Mouse (Mus musculus): ENCODE measurements at regions not wholly inside any gene's neighbourhood (a gene's known extent, or its start where the extent isn't known, plus 50 kb on each side); places are given as distances from the start of the nearest gene placed in this dataset.

DNA sequence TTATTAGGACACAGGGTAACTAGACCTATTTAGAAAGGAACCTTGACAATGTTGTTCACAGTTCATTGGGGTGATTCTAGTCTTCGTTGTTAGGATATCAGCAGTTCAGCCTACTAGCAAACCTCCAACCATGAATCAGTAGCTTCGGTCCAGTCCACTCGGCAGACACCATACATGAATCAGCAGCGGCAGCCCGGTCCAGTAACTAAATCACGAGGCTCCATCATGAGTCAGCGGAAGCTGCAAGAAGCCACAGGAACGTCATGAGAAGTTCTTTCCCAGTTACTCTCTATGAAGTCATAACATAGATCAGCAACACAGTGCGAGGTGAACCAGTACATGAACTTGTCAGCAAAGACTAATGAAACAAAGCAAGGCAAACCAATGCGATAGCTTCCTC, 68.4 kb upstream of the Armc2 start:
- H3K4me1 ChIP-seq (replicated peaks; ENCODE audit: control insufficient read depth, insufficient read depth) = peaks cover 9% of the 10 kb centered on the region
- WGBS = 89% methylated on average over 10 of the region's 10 CpGs
- ATAC-seq (ENCODE audit: low FRiP score, low TSS enrichment) (no peak), DNase-seq (ENCODE audit: low spot score) (no peak)
- H3K4me3 ChIP-seq (ENCODE audit: low read depth, low read length) = no peak overlapping the region
- H3K9me3 ChIP-seq (ENCODE audit: control insufficient read depth, low read length) = no peaks in the 10 kb centered on the region
- TF ChIP-seq EP300 (optimal IDR thresholded peaks at IDR 0.05) (no peak), CTCF (IDR thresholded peaks at IDR 0.05; ENCODE audit: low read depth) (no peak)
- no peaks in the 10 kb centered on the region for H3K27me3 ChIP-seq (ENCODE audit: control insufficient read depth, insufficient read depth, low read length)
- no peak overlapping the region for H3K4me2 ChIP-seq (replicated peaks; ENCODE audit: low read depth)
- H3K9ac ChIP-seq (ENCODE audit: low read length) = no peak overlapping the region
- no peak overlapping the region for H3K27ac ChIP-seq (replicated peaks)
- no peaks in the 10 kb centered on the region for H3K36me3 ChIP-seq (ENCODE audit: control insufficient read depth, insufficient read depth, low read length)

DNA sequence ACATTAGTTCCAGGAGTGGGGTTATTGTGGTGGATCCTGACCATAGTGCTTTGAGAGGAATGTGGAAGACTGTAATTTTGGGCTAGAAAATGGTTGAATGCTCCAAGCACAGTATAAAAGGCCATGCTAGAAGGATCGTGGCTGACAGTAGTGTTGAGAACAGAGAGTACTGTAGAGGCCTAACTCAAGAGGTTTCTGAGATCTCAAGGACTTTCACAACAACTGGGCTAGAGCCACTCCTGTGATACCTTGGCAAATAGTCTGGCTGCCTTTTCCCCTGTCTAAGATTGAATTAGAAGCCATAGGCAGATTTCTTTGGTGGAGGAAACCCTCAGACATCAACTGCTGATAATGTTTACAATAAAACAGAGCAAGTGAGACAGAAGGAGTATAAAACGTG, 67.1 kb upstream of the Armc2 start:
- Histone ChIP-seq H3K4me1 (replicated peaks; ENCODE audit: control insufficient read depth, insufficient read depth) (peaks cover 9% of the 10 kb centered on the region), H3K9me3 (ENCODE audit: control insufficient read depth, low read length) (no peaks in the 10 kb centered on the region), H3K9ac (ENCODE audit: low read length) (no peak overlapping the region), H3K4me2 (replicated peaks; ENCODE audit: low read depth) (no peak overlapping the region), H3K4me3 (ENCODE audit: low read depth, low read length) (no peak overlapping the region), H3K36me3 (ENCODE audit: control insufficient read depth, insufficient read depth, low read length) (no peaks in the 10 kb centered on the region), H3K27ac (replicated peaks) (no peak overlapping the region), H3K27me3 (ENCODE audit: control insufficient read depth, insufficient read depth, low read length) (no peaks in the 10 kb centered on the region)
- ATAC-seq (ENCODE audit: low FRiP score, low TSS enrichment) (no peak), DNase-seq (ENCODE audit: low spot score) (no peak)
- TF ChIP-seq EP300 (optimal IDR thresholded peaks at IDR 0.05) = no peak
- no peak for TF ChIP-seq CTCF (IDR thresholded peaks at IDR 0.05; ENCODE audit: low read depth)
- WGBS = 70% methylated on average over 2 of the region's 2 CpGs

GRCm38 (mm10) chr10:42082227-42082840, 64.1 kb upstream of the Armc2 start:
- H3K4me3 ChIP-seq (ENCODE audit: low read depth, low read length) = no peak overlapping the region
- H3K36me3 ChIP-seq (ENCODE audit: control insufficient read depth, insufficient read depth, low read length) = no peaks in the 10 kb centered on the region
- ATAC-seq (ENCODE audit: low FRiP score, low TSS enrichment) (peak; percentile 88), DNase-seq (ENCODE audit: low spot score) (peak; percentile 69)
- H3K9ac ChIP-seq (ENCODE audit: low read length) = no peak overlapping the region
- no peaks in the 10 kb centered on the region for H3K9me3 ChIP-seq (ENCODE audit: control insufficient read depth, low read length)
- 0 out of 2 replicates have a peak overlapping the region, but pooled peaks have one; percentile 3 for H3K27ac ChIP-seq (replicated peaks)
- no peaks in the 10 kb centered on the region for H3K4me1 ChIP-seq (replicated peaks; ENCODE audit: control insufficient read depth, insufficient read depth)
- H3K4me2 ChIP-seq (replicated peaks; ENCODE audit: low read depth) = no peak overlapping the region
- WGBS = 23% methylated on average over 7 of the region's 7 CpGs
- TF ChIP-seq EP300 (optimal IDR thresholded peaks at IDR 0.05) = no peak
- H3K27me3 ChIP-seq (ENCODE audit: control insufficient read depth, insufficient read depth, low read length) = no peaks in the 10 kb centered on the region

DNA sequence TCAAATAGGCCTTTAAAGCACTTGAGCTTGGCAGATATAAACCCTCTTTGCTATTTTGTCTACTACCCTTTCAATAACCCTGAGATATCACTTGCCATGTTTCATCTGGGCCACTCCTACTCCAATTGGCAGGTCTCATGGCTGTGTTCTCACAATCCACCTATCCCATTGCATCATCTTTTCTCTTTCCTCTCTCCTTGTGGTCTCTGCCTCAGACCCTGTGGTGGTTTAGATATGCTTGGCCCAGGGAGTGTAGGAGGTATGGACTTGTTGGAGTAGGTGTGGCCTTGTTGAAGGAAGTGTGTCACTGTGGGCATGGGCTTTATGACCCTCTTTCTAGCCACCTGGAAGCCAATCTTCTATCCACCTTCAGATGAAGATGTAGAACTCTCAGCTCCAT, 61.5 kb upstream of the Armc2 start:
- H3K9me3 ChIP-seq (ENCODE audit: control insufficient read depth, low read length) = no peaks in the 10 kb centered on the region
- H3K4me1 ChIP-seq (replicated peaks; ENCODE audit: control insufficient read depth, insufficient read depth) = no peaks in the 10 kb centered on the region
- no peak overlapping the region for H3K4me3 ChIP-seq (ENCODE audit: low read depth, low read length)
- H3K9ac ChIP-seq (ENCODE audit: low read length) = no peak overlapping the region
- 0 out of 2 replicates have a peak, but pooled peaks have one; percentile 11 for ATAC-seq (ENCODE audit: low FRiP score, low TSS enrichment)
- no peak for TF ChIP-seq CTCF (IDR thresholded peaks at IDR 0.05; ENCODE audit: low read depth)
- no peak for TF ChIP-seq EP300 (optimal IDR thresholded peaks at IDR 0.05)
- H3K27ac ChIP-seq (replicated peaks) = no peak overlapping the region
- H3K36me3 ChIP-seq (ENCODE audit: control insufficient read depth, insufficient read depth, low read length) = no peaks in the 10 kb centered on the region
- H3K4me2 ChIP-seq (replicated peaks; ENCODE audit: low read depth) = no peak overlapping the region
- H3K27me3 ChIP-seq (ENCODE audit: control insufficient read depth, insufficient read depth, low read length) = no peaks in the 10 kb centered on the region
- no peak for DNase-seq (ENCODE audit: low spot score)

DNA sequence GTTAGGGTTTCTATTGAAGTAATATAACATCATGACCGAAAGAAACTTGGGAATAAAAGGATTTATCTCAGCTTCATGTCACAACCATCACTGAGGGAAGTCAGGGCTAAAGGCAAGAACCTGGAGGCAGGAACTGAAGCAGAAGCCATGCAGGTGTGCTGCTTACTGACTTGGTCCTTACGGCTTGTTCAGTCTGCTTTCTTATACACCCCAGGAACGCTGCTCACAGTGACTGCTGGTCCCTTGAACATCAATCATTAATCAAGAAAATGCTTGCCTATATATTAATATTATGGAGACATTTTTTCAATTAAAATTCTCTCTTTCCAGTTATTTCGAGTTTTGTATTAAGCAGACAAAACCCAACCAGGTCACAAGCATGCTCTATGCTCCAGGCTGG, 58.5 kb upstream of the Armc2 start:
- Histone ChIP-seq H3K4me2 (replicated peaks; ENCODE audit: low read depth) (no peak overlapping the region), H3K9me3 (ENCODE audit: control insufficient read depth, low read length) (no peaks in the 10 kb centered on the region), H3K4me3 (ENCODE audit: low read depth, low read length) (no peak overlapping the region), H3K36me3 (ENCODE audit: control insufficient read depth, insufficient read depth, low read length) (no peaks in the 10 kb centered on the region), H3K27me3 (ENCODE audit: control insufficient read depth, insufficient read depth, low read length) (no peaks in the 10 kb centered on the region), H3K4me1 (replicated peaks; ENCODE audit: control insufficient read depth, insufficient read depth) (no peaks in the 10 kb centered on the region), H3K27ac (replicated peaks) (no peak overlapping the region), H3K9ac (ENCODE audit: low read length) (no peak overlapping the region)
- ATAC-seq (ENCODE audit: low FRiP score, low TSS enrichment) = no peak
- WGBS = 70% methylated on average over 4 of the region's 4 CpGs
- no peak for DNase-seq (ENCODE audit: low spot score)
- TF ChIP-seq CTCF (IDR thresholded peaks at IDR 0.05; ENCODE audit: low read depth) (no peak), EP300 (optimal IDR thresholded peaks at IDR 0.05) (no peak)

- DNase-seq (ENCODE audit: low spot score) = no peak
- Histone ChIP-seq H3K4me3 (ENCODE audit: low read depth, low read length) (no peak overlapping the region), H3K27me3 (ENCODE audit: control insufficient read depth, insufficient read depth, low read length) (no peaks in the 10 kb centered on the region), H3K27ac (replicated peaks) (no peak overlapping the region), H3K4me1 (replicated peaks; ENCODE audit: control insufficient read depth, insufficient read depth) (no peaks in the 10 kb centered on the region), H3K36me3 (ENCODE audit: control insufficient read depth, insufficient read depth, low read length) (no peaks in the 10 kb centered on the region), H3K4me2 (replicated peaks; ENCODE audit: low read depth) (no peak overlapping the region), H3K9ac (ENCODE audit: low read length) (no peak overlapping the region), H3K9me3 (ENCODE audit: control insufficient read depth, low read length) (no peaks in the 10 kb centered on the region)
- ATAC-seq (ENCODE audit: low FRiP score, low TSS enrichment) = no peak
- TF ChIP-seq EP300 (optimal IDR thresholded peaks at IDR 0.05) (no peak), CTCF (IDR thresholded peaks at IDR 0.05; ENCODE audit: low read depth) (no peak)
- WGBS = 83% methylated on average over 5 of the region's 6 CpGs
Observed at GRCm38 (mm10) chr10:42075545-42075944, 57.3 kb upstream of the Armc2 start.

All from stomach, postnatal 0 days (tissue).